Mouse (Mus musculus): Measurements from ENCODE around the gene Cadps.

Gene Cadps

GRCm38 (mm10) chr14:12581657-12582056 is 241.2 kb downstream of the Cadps start:
- no peak for DNase-seq

GRCm38 (mm10) chr14:12580786-12581185 is 242.1 kb downstream of the Cadps start:
- no peak for DNase-seq

GRCm38 (mm10) chr14:12578156-12578555 is 244.7 kb downstream of the Cadps start:
- DNase-seq: no peak

GRCm38 (mm10) chr14:12577475-12578140 is 245.3 kb downstream of the Cadps start:
- no peak for DNase-seq

GRCm38 (mm10) chr14:12575105-12575504 is 247.8 kb downstream of the Cadps start:
- DNase-seq: peak; percentile 44 to 70

GRCm38 (mm10) chr14:12574336-12574735 is 248.5 kb downstream of the Cadps start:
- no peak for DNase-seq

- DNase-seq: peak; percentile 59 to 60
Observed at GRCm38 (mm10) chr14:12561730-12562129, 261.1 kb downstream of the Cadps start.

GRCm38 (mm10) chr14:12560233-12560577 is 262.7 kb downstream of the Cadps start:
- DNase-seq: no peak

- no peak for DNase-seq
Observed at GRCm38 (mm10) chr14:12559574-12560232, 263.2 kb downstream of the Cadps start.

GRCm38 (mm10) chr14:12558920-12559573 is 263.8 kb downstream of the Cadps start:
- DNase-seq: no peak

GRCm38 (mm10) chr14:12554486-12554885 is 268.4 kb downstream of the Cadps start:
- DNase-seq: peak; percentile 55 to 63

- DNase-seq: no peak
Observed at GRCm38 (mm10) chr14:12551353-12551752, 271.5 kb downstream of the Cadps start.

GRCm38 (mm10) chr14:12550931-12551330 is 271.9 kb downstream of the Cadps start:
- DNase-seq: no peak

GRCm38 (mm10) chr14:12549290-12549689 is 273.6 kb downstream of the Cadps start:
- peak in 1 of 2 experiments; percentile 35 for DNase-seq

GRCm38 (mm10) chr14:12547496-12547895 is 275.4 kb downstream of the Cadps start:
- DNase-seq: no peak

GRCm38 (mm10) chr14:12541733-12542132 is 281.1 kb downstream of the Cadps start:
- no peak for DNase-seq

- no peak for DNase-seq
Observed at GRCm38 (mm10) chr14:12539071-12539470, 283.8 kb downstream of the Cadps start.

- peak in 1 of 2 experiments; percentile 46 for DNase-seq
Observed at GRCm38 (mm10) chr14:12531101-12531500, 291.8 kb downstream of the Cadps start.

GRCm38 (mm10) chr14:12530554-12530953 is 292.3 kb downstream of the Cadps start:
- DNase-seq: no peak

- peak; percentile 61 to 70 for DNase-seq
Observed at GRCm38 (mm10) chr14:12529961-12530542, 292.8 kb downstream of the Cadps start.

GRCm38 (mm10) chr14:12527296-12527695 is 295.6 kb downstream of the Cadps start:
- DNase-seq: no peak

- no peak for DNase-seq
Observed at GRCm38 (mm10) chr14:12507018-12507417, 315.9 kb downstream of the Cadps start.

GRCm38 (mm10) chr14:12504191-12504947 is 318.5 kb downstream of the Cadps start:
- DNase-seq: no peak
